Mouse (Mus musculus) heart, adult 2 months (tissue): ENCODE measurements around the gene Sult1a1.

Source experiments
- EP300 ChIP-seq: fragments of 200-500 bp; IDR thresholded peaks from 2 replicates; pipeline ENCODE4 v1.6.1; 2011; ENCODE audit warnings: low read depth, low read length, control low read depth; ENCODE audit not compliant: insufficient read depth
- POLR2A ChIP-seq: fragments of 200-500 bp; IDR thresholded peaks from 2 replicates; pipeline ENCODE4 v1.6.1; 2011; ENCODE audit warnings: mild to moderate bottlenecking, low read depth, low read length, control low read depth; ENCODE audit not compliant: insufficient read depth

DNA sequence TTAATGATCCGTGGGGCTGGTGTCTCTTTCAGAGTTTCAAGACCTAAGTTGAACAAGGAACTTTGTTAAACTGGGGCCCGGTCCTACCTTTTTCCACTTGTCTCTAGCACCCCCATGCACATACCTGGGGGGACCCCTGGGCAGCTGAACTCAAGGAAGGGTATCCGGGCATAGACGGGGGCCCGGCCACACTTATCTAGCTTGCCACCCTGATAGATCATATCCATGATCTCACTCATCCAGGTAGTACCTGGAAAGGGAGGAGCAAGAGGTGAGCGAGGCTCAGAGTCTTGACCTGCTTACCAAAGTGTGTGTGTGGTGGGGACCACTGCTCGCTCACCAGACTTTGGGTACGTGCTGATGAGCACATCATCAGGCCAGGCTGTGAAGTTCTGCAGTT lies 1.1 kb downstream of the Sult1a1 start:
- TF ChIP-seq POLR2A (no peak), EP300 (no peak)
